Mouse (Mus musculus) mouse trophoblast stem cell (cell line): Measurements from ENCODE around the gene Dnm2.
"Not testable (repeated sequence)": the region's sequence is repeated elsewhere in the genome, so short reads cannot be mapped to it uniquely, and the experiment has no call there.

Experiments used
- in situ Hi-C, 2 experiments: fragments of 300-500 bp; cut with MseI, MboI; formaldehyde crosslinking; loops; 2 replicates in 1 of 2; 3 replicates in 1 of 2; pipeline ENCODE4 v1.15.1; 2025

Dnm2 gene

GRCm38 (mm10) chr9:21505767-21506166, 81.1 kb downstream of the Dnm2 start:
- in situ Hi-C loops = no loop called here

DNA sequence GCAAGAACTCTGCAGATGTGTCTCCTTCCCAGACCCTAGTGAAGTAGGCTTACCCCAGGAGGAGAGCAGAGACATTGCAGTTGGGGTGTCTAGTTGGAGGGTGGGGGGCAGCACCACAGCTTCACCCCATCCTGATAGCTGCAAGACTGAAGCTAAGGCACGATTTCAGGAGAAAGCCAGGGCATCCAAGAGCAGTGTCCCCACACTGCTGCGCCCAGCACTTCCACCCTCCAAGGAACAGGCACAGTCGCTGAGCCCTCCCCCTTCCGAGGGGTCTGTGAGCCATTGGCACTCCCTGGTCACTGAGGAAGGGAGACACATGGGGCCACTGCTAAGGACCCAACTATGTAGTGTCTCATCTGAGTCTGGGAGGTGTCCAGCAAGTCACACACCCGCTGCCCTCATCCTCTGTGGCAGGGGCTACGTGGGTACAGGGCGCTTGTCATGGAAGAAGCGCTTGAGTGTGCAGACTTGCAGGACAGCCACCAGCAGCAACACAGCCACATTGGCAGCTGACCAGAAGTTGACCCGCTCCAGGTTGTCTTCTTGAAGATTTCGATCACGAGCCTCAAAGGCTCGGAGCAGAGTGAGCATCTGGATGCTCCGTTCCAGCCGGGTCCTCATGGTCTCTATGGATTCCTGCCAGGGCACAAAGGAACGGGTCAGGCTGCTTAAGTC, 83.2 kb downstream of the Dnm2 start:
- in situ Hi-C loops = no loop called here

GRCm38 (mm10) chr9:21508871-21509404, 84.2 kb downstream of the Dnm2 start:
- in situ Hi-C loops = no loop called here

DNA sequence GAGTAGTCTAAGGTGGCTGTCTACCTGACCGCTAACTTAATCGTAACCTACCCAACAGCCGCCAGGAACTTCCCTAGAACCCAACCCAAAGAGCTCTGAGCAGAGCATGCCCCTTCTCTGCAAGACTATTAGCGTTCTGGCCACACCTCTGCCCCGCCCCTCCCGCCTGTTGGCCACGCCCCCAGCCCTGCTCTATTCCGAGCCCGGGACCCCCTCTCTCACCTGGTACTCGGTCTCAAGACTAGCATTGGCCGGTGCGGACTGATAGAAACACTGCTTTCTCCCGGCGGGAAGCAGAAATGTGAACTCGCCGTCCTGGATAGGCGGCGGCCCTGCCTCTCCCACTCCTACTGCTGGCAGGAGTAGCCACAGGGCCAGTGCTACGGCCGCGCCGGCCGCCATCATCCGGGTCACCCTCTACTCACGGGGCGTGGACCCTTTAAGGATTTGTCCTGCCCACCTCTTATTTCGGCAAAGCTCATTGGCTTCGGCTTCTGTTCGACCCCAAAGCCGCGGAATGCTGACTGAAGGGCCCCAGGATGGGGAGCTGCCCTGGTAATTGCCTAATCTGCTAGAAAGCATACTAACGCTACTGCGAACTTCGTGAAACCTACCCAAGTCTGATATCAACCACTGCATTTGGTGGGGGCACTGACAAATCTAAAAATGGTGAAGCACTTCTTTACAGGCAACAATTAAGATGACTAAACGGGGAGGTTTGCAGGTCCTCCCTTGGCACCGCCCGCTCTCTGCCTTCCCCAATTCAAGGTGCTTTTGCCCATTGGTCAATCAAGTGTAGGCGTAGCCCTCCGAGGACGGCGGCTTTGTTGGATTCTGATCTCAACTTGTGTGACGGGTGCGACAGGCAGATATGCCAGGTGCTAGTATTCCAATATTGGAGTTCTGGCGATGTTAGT, 85.3 kb downstream of the Dnm2 start, which contains the start of gene Tmed1:
TSS of gene Tmed1 (minus strand) at position 481 of the 917 bp plus-strand sequence.
- in situ Hi-C loops = no loop called here

DNA sequence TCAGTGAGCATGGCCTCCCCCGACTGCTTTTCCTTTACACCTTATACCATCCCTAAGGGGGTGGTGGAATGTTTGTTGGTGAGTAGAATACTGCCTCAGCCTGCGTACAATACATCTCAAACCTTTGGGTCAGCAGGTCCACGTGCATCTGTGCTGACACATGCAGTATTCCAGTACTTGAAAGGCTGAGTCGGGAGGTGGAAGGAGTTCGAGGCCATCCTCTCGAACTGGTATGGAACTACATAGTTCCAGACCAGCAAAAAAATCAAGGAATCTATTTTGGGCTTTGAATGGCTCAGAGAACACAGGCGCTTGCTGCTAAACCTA, 85.9 kb downstream of the Dnm2 start:
- in situ Hi-C loops = no loop called here

- in situ Hi-C loops = no loop called here
These were observed 86.3 kb downstream of the Dnm2 start for GRCm38 (mm10) chr9:21511052-21511451.

GRCm38 (mm10) chr9:21513466-21513865, 88.8 kb downstream of the Dnm2 start:
- in situ Hi-C loops = no loop called here

- in situ Hi-C loops = no loop called here
These were observed 93.3 kb downstream of the Dnm2 start for GRCm38 (mm10) chr9:21517947-21518495.

- in situ Hi-C loops = not testable (repeated sequence)
These were observed 94.0 kb downstream of the Dnm2 start for GRCm38 (mm10) chr9:21518690-21519089.

GRCm38 (mm10) chr9:21525142-21525936, 100.6 kb downstream of the Dnm2 start:
- in situ Hi-C loops = no loop called here

DNA sequence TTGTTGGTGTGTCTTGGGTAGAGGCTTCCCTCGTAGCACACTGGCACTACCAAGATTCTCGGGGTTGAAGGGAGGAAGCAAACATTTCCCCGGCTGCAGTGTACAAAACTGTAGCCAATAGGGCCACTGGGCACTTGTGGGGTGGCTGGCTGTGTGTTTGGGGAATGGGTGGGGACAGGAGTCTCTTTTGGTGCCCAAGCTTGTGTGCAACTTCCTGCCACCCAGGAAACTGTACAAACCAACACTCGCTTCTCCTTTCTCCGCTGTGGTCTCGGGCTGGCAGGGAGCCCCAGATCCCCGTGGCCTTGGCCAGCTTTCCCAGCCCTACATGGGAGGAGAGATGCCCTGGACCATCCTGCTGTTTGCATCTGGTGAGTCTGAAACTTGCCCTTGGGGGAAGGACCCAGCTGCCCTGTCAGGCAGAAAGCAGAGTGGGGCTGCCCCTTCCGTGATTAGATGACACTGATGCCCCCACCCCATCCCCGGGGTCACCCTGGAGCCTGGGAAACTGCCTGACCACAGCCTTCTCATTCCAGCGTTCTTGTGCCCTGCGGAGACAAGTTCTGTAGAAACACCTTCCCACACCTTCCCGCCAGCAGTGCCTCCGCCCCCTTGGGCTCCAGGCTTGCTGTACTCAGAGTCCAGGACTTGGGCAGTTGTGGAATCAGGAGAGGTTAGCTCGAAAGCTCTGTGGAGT, 101.4 kb downstream of the Dnm2 start, which contains the start of gene AB124611:
TSS of gene AB124611 (plus strand) at position 240 of the 697 bp plus-strand sequence.
- in situ Hi-C loops = no loop called here

DNA sequence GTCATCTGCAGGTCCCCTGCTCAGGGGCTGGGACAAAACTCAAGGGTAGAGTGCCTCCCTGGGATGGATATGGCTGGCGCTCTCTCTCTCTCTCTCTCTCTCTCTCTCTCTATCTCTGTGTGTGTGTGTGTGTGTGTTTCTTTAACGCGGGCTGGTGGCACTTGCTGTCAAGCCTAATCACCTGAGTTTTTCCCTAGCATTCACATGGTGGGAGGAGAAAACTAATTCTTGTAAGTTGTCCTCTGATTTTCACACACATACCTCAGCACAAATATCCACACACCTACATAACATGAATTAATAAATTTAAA, 101.9 kb downstream of the Dnm2 start:
- in situ Hi-C loops = no loop called here

DNA sequence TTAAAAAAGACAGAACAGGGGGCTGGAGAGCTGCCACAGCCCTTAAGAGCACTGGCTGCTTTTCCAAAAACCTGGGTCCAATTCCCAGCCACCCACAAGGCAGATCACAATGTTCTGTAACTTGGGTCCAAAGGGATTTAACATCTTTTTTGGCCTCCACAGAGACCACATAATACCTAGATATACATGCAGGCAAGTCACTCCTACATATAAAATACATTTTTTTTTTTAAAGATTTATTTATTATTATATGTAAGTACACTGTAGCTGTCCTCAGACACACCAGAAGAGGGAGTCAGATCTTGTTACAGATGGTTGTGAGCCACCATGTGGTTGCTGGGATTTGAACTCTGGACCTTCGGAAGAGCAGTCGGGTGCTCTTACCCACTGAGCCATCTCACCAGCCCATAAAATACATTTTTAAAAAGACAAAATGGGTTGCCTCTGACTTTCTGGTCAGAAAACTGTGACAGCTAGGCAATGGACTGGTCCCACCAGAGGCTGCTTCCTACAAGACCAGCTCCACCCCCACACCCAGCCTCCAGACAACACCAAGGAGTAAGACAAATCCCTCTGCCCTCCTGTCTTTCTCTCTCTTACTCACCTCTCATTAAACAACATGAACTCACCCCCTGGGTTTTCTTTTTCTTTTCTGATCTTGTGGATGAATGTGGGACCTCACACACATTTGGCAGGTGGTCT, 102.5 kb downstream of the Dnm2 start:
- in situ Hi-C loops = no loop called here

GRCm38 (mm10) chr9:21527917-21528324, 103.2 kb downstream of the Dnm2 start:
- in situ Hi-C loops = no loop called here

DNA sequence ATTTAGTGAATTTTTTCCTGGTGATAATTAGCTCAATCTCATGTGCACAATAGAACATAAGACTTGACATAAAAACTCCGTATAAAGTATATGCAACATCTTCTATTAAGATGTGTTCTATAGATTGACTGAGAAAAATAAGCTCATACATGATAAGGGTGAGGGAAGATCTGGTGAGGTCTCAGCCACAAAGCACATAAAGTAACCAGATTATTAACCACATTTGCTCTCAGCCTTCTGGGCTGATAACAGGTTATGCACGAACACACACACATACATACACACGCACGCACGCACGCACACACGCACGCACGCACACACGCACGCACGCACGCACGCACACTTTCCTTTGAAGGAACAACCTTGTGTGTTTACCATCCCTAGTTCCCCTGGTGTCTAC, 111.8 kb downstream of the Dnm2 start:
- in situ Hi-C loops = no loop called here

- in situ Hi-C loops = no loop called here
These were observed 112.3 kb downstream of the Dnm2 start for GRCm38 (mm10) chr9:21537009-21537408.

DNA sequence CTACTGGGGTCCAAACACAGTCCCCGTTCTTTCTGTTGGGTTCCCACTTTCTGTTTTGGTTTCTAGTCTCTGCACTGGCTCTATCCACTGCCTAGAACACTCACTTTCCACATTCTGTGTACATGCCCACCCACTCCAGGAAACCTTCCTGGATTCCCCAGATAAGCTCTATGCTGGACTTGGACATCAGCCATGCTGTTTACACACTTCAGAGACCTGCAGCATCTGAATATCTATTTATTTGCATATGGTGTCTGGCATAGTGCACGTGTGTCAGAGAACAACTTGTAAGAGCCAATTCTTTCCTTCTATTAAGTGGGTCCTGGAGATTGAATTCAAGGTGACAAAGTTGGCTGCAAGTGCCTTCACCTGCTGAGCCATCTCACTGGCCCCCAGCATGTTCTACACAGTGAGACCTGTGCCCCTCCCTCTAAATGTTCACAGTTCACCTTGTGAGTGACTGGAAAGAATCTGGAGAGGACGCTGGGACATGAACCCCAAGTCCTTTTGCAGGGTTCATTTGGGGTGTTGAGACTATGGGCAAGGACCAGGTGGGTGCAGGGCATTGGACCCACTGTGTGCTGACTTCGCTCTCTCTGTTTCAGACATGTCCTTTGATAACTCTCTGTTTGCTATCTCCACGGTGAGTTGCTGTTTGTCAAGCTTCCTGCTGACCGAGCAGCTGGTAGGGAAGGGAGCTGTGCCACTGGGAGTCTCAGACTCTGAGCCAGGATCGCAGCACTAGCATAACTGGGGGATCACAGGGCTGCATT, 115.5 kb downstream of the Dnm2 start:
- in situ Hi-C loops = no loop called here

DNA sequence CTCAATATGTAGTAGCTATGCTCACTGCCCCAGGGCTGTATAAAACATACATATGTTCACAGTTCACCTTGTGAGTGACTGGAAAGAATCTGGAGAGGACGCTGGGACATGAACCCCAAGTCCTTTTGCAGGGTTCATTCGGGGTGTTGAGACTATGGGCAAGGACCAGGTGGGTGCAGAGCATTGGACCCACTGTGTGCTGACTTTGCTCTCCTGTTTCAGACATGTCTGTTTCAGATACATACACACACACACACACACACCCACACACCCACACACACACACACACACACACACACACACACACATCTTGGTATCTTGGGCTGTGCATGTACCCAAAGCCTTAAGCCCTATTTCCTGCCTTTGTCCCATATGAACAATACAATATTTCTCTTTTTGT, 117.3 kb downstream of the Dnm2 start:
- in situ Hi-C loops = not testable (repeated sequence)

DNA sequence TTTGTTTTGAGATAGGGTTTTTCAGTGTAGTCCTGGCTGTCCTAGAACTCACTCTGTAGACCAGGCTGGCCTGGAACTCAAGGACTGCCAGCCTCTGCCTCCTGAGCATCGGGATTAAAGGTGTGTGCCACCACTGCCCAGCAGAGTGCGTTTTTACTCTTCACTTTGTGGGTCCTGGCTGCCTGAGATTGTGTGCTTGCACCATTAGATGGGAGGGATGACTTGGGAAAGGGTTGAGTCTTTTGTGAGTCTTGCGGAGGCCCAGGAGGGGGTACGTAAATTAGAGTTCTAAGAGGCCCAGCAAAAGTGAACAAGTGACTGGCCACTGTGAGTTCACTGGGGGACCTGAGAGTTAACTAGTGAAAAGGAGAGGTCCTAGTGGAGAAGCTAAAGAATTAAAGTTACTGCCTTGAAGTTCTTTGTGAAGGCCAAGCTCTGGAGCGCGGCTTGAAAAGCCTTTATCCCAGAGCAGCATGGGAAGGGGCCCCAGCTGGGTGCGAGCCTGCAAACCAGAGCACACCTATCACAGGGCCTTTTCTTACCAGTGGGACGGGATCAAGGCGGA, 120.7 kb downstream of the Dnm2 start:
- in situ Hi-C loops = no loop called here
